Mouse (Mus musculus) effector memory CD4-positive, alpha-beta T cell, adult 7 months (primary cell): ENCODE results near the gene Irf7. TPM values are rescaled to one million over a fixed set of nuclear protein-coding genes. Genes with fewer than 3 reads are reported as not detected.

Experiments used
- polyA plus RNA-seq: library from polyadenylated mRNA; unstranded; fragments of 100-300 nt; shearing (Covaris generic); gene quantifications from one replicate; pipeline ENCODE4 v1.2.1, GENCODE M21; 2017

Irf7 gene
- 405 TPM for polyA plus RNA-seq

DNA sequence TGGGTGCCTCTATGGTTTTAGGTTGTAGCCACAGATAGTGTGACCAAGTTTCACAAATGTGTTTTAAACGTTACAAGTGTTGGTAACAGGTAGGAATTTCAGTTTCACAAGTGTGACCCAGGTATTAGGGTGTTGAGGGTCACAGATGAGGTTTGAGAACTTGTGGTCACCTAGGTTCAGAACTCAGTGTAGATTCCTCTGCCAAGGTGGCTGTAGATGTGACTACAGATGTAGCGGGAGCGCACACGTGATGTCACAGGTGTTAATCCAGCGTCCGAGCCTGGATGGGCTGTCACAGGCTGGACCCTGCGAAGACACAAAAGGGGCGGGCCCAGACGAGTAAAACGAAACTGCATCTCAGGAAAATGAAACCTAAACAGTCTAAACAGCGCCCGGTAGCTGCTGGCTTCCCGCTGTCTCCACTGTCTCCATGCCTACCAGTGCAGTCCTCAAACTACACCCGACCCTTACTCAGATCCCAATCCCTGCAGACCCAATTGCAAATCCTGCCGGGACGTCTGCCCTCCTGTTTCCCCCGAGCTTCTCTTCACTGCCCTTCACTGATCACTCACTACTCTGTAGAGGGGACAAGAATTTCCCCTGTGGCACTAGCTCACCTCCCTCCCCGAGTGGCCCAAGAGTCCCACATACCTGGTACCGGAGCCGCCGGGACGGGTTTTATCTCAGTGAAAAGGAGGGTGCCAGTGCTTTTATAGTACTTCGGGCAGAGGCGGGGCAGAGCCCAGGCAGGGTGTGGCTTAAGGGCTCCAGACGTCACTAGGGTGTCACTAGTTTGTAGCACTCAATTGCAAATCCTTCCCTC, at the start of gene Irf7:
TSS of gene Irf7 (minus strand) at position 743 of the 823 bp plus-strand sequence.

GRCm38 (mm10) chr7:141291921-141292582, 25.8 kb upstream of the Irf7 start, which contains the start of gene Drd4:
Drd4 (plus strand) TSS chr7:141292006.

DNA sequence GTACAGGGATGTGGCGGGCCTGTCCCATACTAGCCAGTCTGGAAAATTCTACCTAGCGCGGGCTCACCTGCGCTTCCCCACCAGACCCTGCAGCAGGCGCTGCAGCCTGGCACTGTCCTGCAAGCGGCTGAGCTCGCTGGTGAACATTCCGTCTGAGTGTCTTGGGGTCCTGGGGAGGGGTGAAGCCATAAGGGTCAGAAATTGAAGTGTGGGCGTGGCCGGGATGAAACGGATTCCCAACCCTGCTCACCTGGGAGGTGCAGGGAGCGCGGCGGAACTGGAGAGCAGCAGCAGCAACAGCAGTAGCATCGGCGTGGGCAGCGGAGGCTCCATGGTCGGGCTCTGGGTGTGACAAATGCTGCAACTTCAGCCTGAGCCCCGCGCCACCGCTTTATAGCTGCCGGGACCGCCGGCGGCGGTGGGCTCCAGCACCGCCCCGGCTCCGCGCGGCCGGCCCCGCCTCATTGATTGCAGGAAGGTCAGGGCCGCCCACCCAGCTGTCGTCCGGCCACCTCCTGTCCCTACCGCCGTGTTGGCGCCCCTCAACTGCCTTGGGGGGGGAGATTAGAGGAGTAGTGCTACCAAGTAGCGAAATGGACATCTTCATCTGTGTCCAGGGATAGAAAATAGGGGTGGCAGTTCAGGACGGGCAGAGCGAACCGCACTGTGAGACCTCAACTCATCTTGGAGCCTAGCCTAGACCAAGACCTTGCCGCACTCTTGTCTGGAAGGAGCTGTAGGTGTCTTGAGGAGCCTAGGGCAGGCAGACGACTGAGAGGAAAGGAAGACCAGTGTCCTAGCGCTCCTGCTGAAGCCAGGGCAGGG, 12.7 kb upstream of the Irf7 start, which contains the start of gene Sct:
TSS of gene Sct (minus strand) at position 368 of the 825 bp plus-strand sequence.

DNA sequence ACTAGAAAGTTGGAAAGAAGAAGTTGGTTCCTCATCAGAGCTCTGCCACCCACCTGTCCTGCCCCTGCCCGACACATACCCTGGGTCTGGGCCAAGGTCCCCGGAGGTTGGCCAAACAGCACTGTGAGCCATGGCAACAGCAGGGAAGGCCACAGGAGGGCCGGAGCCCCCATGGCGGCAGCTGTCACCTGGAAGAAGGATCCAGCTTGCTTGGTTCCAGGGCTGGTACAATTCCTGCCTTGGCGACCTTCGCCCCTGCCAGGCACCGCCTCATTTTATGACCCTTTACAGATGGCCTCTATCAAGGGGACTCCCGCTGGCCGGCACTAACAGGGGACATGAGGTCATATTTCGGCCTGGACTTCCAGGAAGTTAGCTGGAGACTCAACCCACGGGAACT, 10.3 kb upstream of the Irf7 start, which contains the start of gene Cdhr5:
TSS of gene Cdhr5 (minus strand) at position 241 of the 400 bp plus-strand sequence.

DNA sequence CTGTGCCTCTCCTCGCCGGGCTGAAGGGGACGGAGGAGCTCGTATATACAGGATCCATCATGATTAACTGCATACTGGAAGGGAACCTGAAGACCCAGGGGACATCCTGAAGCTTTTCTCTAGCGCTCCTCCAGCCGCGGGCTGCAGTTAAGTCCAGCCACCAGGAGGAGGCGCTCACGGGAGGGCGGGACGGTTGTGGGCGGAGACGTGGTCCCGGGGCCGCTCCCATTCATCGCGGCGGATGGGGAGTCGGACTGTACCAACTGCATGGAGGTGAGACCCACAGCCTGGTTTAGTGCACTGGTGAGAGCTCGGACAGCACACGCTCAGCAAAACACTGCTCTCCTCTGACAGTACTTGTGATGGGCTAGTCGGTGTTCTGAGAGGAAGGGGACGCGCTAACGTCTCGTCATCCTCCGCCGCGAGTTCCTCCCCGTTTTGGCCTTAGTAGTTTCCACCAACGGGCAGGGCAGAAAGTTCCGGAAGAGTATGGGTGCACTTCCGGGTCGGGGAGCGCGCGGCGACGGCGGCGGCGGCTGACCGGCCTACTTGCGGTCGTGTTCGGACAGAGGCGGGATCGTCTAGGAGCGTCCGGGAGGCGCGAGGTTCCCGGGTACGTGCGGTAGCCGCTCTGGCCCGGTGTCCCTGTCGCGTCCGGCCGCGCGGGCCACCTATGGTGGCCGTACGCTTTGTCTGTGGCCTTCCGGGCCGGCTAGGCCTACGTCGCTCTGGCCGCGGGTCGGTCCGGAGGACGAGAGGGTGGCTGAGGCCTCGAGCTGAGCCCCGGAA, 37.8 kb downstream of the Irf7 start, which contains the start of gene Phrf1:
TSS of gene Phrf1 (plus strand) at position 506 of the 789 bp plus-strand sequence.

DNA sequence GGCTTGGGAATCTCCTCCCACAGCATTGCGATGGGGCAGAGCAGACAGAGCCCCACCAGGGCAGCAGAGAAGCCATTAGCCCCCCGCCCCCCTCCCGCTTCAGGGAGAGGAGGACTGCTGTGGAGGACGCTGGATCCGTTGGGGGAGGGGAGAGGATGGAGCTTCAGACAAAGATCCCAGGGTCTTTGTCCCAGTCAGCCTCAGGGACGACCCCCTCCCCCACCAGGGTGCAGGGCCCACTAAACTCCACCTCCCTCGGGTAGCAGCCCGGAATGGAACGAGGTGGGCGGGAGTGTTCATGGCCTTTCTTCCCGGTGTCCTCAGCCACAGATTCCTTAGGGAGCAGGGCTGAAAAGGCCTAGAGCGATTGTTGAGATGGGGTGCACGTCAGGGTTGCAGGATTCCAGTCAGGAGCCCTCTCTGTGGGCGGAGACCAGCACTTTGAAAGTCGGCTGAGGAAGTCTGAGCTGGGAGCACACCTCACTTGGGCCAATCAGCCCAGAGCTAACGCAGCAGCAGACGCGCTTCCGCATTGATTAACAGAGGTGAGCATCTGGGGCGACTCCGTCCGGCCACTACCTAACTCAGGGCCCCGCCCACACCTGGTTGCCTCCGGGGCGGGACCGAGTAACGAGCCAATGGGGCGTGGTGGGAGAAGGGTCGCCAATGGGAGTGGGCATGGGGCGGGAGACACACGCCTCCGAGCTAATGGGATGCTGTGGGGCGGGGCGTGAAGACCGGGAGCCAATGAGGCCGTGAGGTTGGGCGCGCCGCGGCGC, 51.0 kb downstream of the Irf7 start, which contains the start of gene Rassf7:
TSS of gene Rassf7 (plus strand) at position 760 of the 779 bp plus-strand sequence.

GRCm38 (mm10) chr7:141213605-141214235, 52.6 kb downstream of the Irf7 start, which contains the start of gene Lmntd2:
Lmntd2 (minus strand) TSS chr7:141214080.

Other genes with a start within 250 kb of the Irf7 start
- gene Ifitm6, start 248.6 kb downstream of the Irf7 start, polyA plus RNA-seq: not detected
- gene Gm17387, start 237.3 kb downstream of the Irf7 start, polyA plus RNA-seq: not detected
- gene B4galnt4, start 205.4 kb downstream of the Irf7 start, polyA plus RNA-seq: 19.2 TPM
- 186 TPM for gene Pkp3, start 188.3 kb downstream of the Irf7 start, polyA plus RNA-seq
- 69.4 TPM for gene Sigirr, start 165.9 kb downstream of the Irf7 start, polyA plus RNA-seq
- not detected for gene Ano9, start 148.7 kb downstream of the Irf7 start, polyA plus RNA-seq
- gene Ptdss2, start 144.1 kb downstream of the Irf7 start, polyA plus RNA-seq: 4.1 TPM
- gene Rnh1, start 93.6 kb downstream of the Irf7 start, polyA plus RNA-seq: 81.9 TPM
- 25.0 TPM for gene Hras, start 72.5 kb downstream of the Irf7 start, polyA plus RNA-seq
- 2.7 TPM for gene Lrrc56, start 72.3 kb downstream of the Irf7 start, polyA plus RNA-seq
- gene Lmntd2, start 52.4 kb downstream of the Irf7 start, polyA plus RNA-seq: 13.5 TPM
- gene Rassf7, start 50.6 kb downstream of the Irf7 start, polyA plus RNA-seq: 6.5 TPM
- 95.3 TPM for gene Phrf1, start 37.7 kb downstream of the Irf7 start, polyA plus RNA-seq
- not detected for gene Cdhr5, start 10.3 kb upstream of the Irf7 start, polyA plus RNA-seq
- gene Sct, start 12.7 kb upstream of the Irf7 start, polyA plus RNA-seq: not detected
- not detected for gene Drd4, start 25.5 kb upstream of the Irf7 start, polyA plus RNA-seq
- gene Deaf1, start 61.2 kb upstream of the Irf7 start, polyA plus RNA-seq: 53.6 TPM
- 23.2 TPM for gene Tmem80, start 61.3 kb upstream of the Irf7 start, polyA plus RNA-seq
- 0.23 TPM for gene Eps8l2, start 72.4 kb upstream of the Irf7 start, polyA plus RNA-seq
- gene Taldo1, start 125.7 kb upstream of the Irf7 start, polyA plus RNA-seq: 201 TPM
- gene Gatd1, start 147.7 kb upstream of the Irf7 start, polyA plus RNA-seq: 23.2 TPM
- not detected for gene Cend1, start 163.0 kb upstream of the Irf7 start, polyA plus RNA-seq
- 51.0 TPM for gene Slc25a22, start 171.4 kb upstream of the Irf7 start, polyA plus RNA-seq
- gene Pidd1, start 177.5 kb upstream of the Irf7 start, polyA plus RNA-seq: 4.1 TPM
- 1,870 TPM for gene Rplp2, start 180.9 kb upstream of the Irf7 start, polyA plus RNA-seq
- 167 TPM for gene Pnpla2, start 188.7 kb upstream of the Irf7 start, polyA plus RNA-seq
- not detected for gene Cracr2b, start 194.6 kb upstream of the Irf7 start, polyA plus RNA-seq
- 3.2 TPM for gene Cd151, start 200.9 kb upstream of the Irf7 start, polyA plus RNA-seq
- 24.2 TPM for gene Polr2l, start 208.7 kb upstream of the Irf7 start, polyA plus RNA-seq
- gene Tspan4, start 208.8 kb upstream of the Irf7 start, polyA plus RNA-seq: 0.55 TPM